Mouse (Mus musculus) liver, embryonic 11.5 days (tissue): Measurements from ENCODE around the gene Mrps27. TPM values are rescaled to one million over a fixed set of nuclear protein-coding genes. Genes with fewer than 3 reads are reported as not detected.
"Not testable (repeated sequence)": the region's sequence is repeated elsewhere in the genome, so short reads cannot be mapped to it uniquely, and the experiment has no call there.

Experiments
- ATAC-seq: fragments of 200-750 bp; cut with Nextera tagmentation; replicated peaks from 2 replicates; pipeline ENCODE4 v1.8.0; 2017; ENCODE audit warnings: moderate number of reproducible peaks, mild to moderate bottlenecking, moderate TSS enrichment, moderate library complexity; ENCODE audit not compliant: low FRiP score
- DNase-seq: peaks from one replicate; pipeline ENCODE4 v3.0.0-alpha.2; 2017; ENCODE audit warnings: low spot score
- H3K27ac ChIP-seq: fragments of 300-500 bp; sonication (generic); 2 replicates; pipeline ENCODE4 v1.5.1; 2014; ENCODE audit warnings: mild to moderate bottlenecking, low read depth, low read length, control low read depth
- H3K27me3 ChIP-seq: fragments of 300-500 bp; sonication (generic); replicated peaks from 2 replicates; pipeline ENCODE4 v1.6.1; 2014; ENCODE audit warnings: low read length, mixed read lengths; ENCODE audit not compliant: control insufficient read depth, insufficient read depth
- H3K36me3 ChIP-seq: fragments of 300-500 bp; sonication (generic); 2 replicates; pipeline ENCODE4 v1.6.1; 2014; ENCODE audit warnings: mild to moderate bottlenecking, low read length, moderate library complexity, mixed read lengths; ENCODE audit not compliant: control insufficient read depth, insufficient read depth
- H3K4me1 ChIP-seq: fragments of 300-500 bp; sonication (generic); replicated peaks from 2 replicates; pipeline ENCODE4 v1.6.1; 2014; ENCODE audit warnings: low read length, mixed read lengths; ENCODE audit not compliant: control insufficient read depth, insufficient read depth
- H3K4me2 ChIP-seq: fragments of 300-500 bp; sonication (generic); 2 replicates; pipeline ENCODE4 v1.6.1; 2014; ENCODE audit warnings: mild to moderate bottlenecking, control low read depth, moderate library complexity
- H3K4me3 ChIP-seq: fragments of 300-500 bp; sonication (generic); 2 replicates; pipeline ENCODE4 v1.5.1; 2014; ENCODE audit warnings: low read depth, low read length, control low read depth
- H3K9ac ChIP-seq: fragments of 300-500 bp; sonication (generic); 2 replicates; pipeline ENCODE4 v1.6.1; 2014; ENCODE audit warnings: low read depth, low read length, control low read depth
- H3K9me3 ChIP-seq: fragments of 300-500 bp; sonication (generic); 2 replicates; pipeline ENCODE4 v1.6.1; 2016; ENCODE audit warnings: low read length, inconsistent platforms, mixed read lengths; ENCODE audit not compliant: control insufficient read depth
- WGBS: fragments of 180-500 bp; shearing (Covaris S2); extraction: QIAGEN DNeasy Blood & Tissue Kit; methylation state at CpG from one replicate; pipeline ENCODE4 v1.1.7; 2014; 5-methylcytosine and 5-hydroxymethylcytosine counted together
- polyA plus RNA-seq: library from polyadenylated mRNA; unstranded; fragments of >200 nt; fragmentation: Nextera tagmentation; extraction: Ambion mirVana; gene quantifications from 2 replicates; pipeline ENCODE4 v1.2.1, GENCODE M21; 2014

The Mrps27 gene
- polyA plus RNA-seq, 1 experiment from 2014 or later, result 67.4 TPM

DNA sequence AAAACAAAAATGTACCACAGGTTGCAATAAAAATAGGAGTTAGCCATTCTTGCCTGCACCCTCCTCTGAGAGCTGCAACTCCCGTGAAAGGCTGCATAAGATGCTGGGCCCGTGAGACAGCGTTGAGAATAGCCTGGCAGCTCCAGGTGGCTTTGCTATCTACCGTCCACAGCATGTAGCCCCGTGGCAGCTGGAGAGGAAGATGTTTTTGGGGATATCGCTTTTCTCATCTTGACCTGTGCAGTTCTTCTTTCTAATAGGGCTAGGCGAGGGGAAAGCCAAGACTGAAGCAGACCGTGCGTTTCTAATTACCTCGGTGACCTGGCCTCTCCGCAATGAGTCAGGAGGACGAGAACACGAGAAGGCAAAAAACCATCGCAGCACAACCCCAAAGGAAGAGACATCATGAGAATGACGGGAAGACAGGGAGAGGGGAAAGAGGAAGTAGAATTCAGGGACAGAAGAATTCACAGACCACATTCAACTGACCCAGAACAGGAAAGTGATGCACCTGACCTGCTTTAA is 29.9 kb upstream of the Mrps27 start:
- 49% methylated on average over 15 of the region's 15 CpGs for WGBS
- DNase-seq, result no peak
- Histone ChIP-seq H3K27me3 (no peaks in the 10 kb centered on the region), H3K27ac (no peak overlapping the region), H3K4me3 (no peak overlapping the region), H3K9me3 (no peaks in the 10 kb centered on the region), H3K4me2 (no peak overlapping the region), H3K4me1 (no peaks in the 10 kb centered on the region), H3K9ac (no peak overlapping the region), H3K36me3 (no peaks in the 10 kb centered on the region; the same call in 1 of the 2 replicates)
- no peak for ATAC-seq

DNA sequence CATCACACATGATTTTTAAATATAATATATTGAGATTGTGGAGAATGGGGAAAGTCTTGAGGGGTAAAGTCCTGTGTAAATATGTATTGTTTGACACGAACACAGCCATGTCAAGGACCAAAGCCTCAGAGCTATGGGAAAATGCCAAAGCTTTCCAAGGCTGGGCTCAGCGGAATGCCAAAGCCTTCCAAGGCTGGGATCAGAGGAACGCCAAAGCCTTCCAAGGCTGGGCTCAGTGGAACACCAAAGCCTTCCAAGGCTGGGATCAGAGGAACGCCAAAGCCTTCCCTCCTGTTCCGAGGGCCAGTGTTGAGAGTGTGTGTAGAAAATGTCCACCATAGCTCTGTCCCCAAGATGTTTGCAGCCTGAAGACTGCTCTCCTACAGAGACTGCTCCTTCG is 28.2 kb upstream of the Mrps27 start:
- no peak overlapping the region for H3K4me2 ChIP-seq
- no peak for ATAC-seq
- H3K9ac ChIP-seq, result no peak overlapping the region
- DNase-seq, result no peak
- H3K9me3 ChIP-seq, result no peaks in the 10 kb centered on the region
- 81% methylated on average over 6 of the region's 6 CpGs for WGBS
- no peak overlapping the region for H3K27ac ChIP-seq
- H3K4me3 ChIP-seq, result no peak overlapping the region
- H3K4me1 ChIP-seq, result no peaks in the 10 kb centered on the region
- H3K36me3 ChIP-seq, result peaks cover 3% of the 10 kb centered on the region
- no peaks in the 10 kb centered on the region for H3K27me3 ChIP-seq

GRCm38 (mm10) chr13:99317058-99317457 is 27.5 kb upstream of the Mrps27 start:
- H3K4me2 ChIP-seq, result no peak overlapping the region
- DNase-seq, result no peak
- H3K9ac ChIP-seq, result no peak overlapping the region
- no peak overlapping the region for H3K4me3 ChIP-seq
- 57% methylated on average over 4 of the region's 4 CpGs for WGBS
- H3K27me3 ChIP-seq, result no peaks in the 10 kb centered on the region
- no peak overlapping the region for H3K27ac ChIP-seq
- ATAC-seq, result no peak
- no peaks in the 10 kb centered on the region for H3K9me3 ChIP-seq
- peaks cover 5% of the 10 kb centered on the region for H3K36me3 ChIP-seq
- H3K4me1 ChIP-seq, result no peaks in the 10 kb centered on the region

GRCm38 (mm10) chr13:99320453-99320852 is 24.1 kb upstream of the Mrps27 start:
- no peak for ATAC-seq

DNA sequence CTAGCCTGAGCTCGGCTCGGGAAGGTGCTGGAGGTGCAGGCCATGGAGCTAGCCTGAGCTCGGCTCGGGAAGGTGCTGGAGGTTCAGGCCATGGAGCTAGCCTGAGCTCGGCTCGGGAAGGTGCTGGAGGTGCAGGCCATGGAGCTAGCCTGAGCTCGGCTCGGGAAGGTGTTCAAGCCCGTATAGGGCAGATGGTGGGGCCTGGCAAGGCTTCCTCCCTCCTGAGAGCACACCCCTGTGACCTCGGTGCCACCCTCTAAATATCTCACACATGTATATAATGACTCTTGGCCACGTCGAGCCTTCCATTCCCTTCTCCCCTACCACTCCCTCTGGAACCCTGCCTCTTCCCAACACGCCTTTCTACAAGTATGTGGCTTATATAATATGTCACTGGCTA is 21.7 kb upstream of the Mrps27 start:
- not testable (repeated sequence) for H3K9me3 ChIP-seq, DNase-seq, H3K9ac ChIP-seq, H3K4me2 ChIP-seq, H3K4me3 ChIP-seq, H3K4me1 ChIP-seq, ATAC-seq, H3K27ac ChIP-seq, H3K27me3 ChIP-seq
- peaks cover 43% of the 10 kb centered on the region for H3K36me3 ChIP-seq
- 93% methylated on average over 13 of the region's 13 CpGs for WGBS

More at GRCm38 (mm10) chr13:99320453-99320852, 24.1 kb upstream of the Mrps27 start:
- 88% methylated on average over 7 of the region's 7 CpGs for WGBS
- H3K27ac ChIP-seq, result no peak overlapping the region
- no peak for DNase-seq
- no peak overlapping the region for H3K4me3 ChIP-seq
- H3K4me1 ChIP-seq, result no peaks in the 10 kb centered on the region
- no peaks in the 10 kb centered on the region for H3K27me3 ChIP-seq
- no peaks in the 10 kb centered on the region for H3K9me3 ChIP-seq
- H3K36me3 ChIP-seq, result peaks cover 24% of the 10 kb centered on the region
- H3K4me2 ChIP-seq, result no peak overlapping the region
- H3K9ac ChIP-seq, result no peak overlapping the region

GRCm38 (mm10) chr13:99323632-99324336 is 20.8 kb upstream of the Mrps27 start:
- Histone ChIP-seq H3K27me3 (no peaks in the 10 kb centered on the region), H3K9ac (no peak overlapping the region), H3K36me3 (peaks cover 45% of the 10 kb centered on the region), H3K27ac (no peak overlapping the region), H3K4me3 (no peak overlapping the region), H3K4me2 (no peak overlapping the region), H3K9me3 (no peaks in the 10 kb centered on the region), H3K4me1 (no peaks in the 10 kb centered on the region)
- ATAC-seq (no peak), DNase-seq (no peak)
- WGBS, result 79% methylated on average over 7 of the region's 7 CpGs

DNA sequence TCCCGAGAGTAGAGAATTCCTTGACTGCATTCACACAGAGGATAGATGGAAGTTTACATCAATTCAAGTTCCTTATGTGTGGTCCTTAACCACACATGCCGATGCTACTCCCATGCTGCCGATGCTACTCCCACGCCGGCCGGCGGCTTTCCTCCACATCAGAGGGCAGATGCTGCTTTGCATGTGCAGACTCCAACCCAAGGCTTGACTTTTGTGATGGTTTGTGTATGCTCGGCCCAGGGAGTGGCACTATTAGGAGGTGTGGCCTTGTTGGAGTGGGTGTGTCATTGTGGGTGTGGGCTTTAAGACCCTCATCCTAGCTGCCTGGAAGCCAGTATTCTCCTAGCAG is 20.3 kb upstream of the Mrps27 start:
- H3K4me2 ChIP-seq, DNase-seq, H3K9me3 ChIP-seq, H3K4me3 ChIP-seq, H3K4me1 ChIP-seq, H3K27ac ChIP-seq, H3K9ac ChIP-seq, ATAC-seq, H3K27me3 ChIP-seq: not testable (repeated sequence)
- WGBS, result 96% methylated on average over 8 of the region's 8 CpGs
- H3K36me3 ChIP-seq, result peaks cover 50% of the 10 kb centered on the region

GRCm38 (mm10) chr13:99331255-99331654 is 13.3 kb upstream of the Mrps27 start:
- no peak overlapping the region for H3K27ac ChIP-seq
- no peaks in the 10 kb centered on the region for H3K4me1 ChIP-seq
- H3K36me3 ChIP-seq, result peaks cover 46% of the 10 kb centered on the region
- H3K27me3 ChIP-seq, result no peaks in the 10 kb centered on the region
- H3K4me3 ChIP-seq, result no peak overlapping the region
- no peak for DNase-seq
- H3K4me2 ChIP-seq, result no peak overlapping the region
- no peak for ATAC-seq
- no peak overlapping the region for H3K9ac ChIP-seq
- no peaks in the 10 kb centered on the region for H3K9me3 ChIP-seq
- WGBS, result 84% methylated on average over 4 of the region's 4 CpGs

GRCm38 (mm10) chr13:99337510-99337909 is 7.1 kb upstream of the Mrps27 start:
- peaks cover 39% of the 10 kb centered on the region for H3K36me3 ChIP-seq
- no peak overlapping the region for H3K9ac ChIP-seq
- no peak for DNase-seq
- no peak overlapping the region for H3K4me3 ChIP-seq
- H3K9me3 ChIP-seq, result no peaks in the 10 kb centered on the region
- ATAC-seq, result no peak
- 69% methylated on average over 6 of the region's 6 CpGs for WGBS
- H3K27me3 ChIP-seq, result no peaks in the 10 kb centered on the region
- no peaks in the 10 kb centered on the region for H3K4me1 ChIP-seq
- H3K27ac ChIP-seq, result no peak overlapping the region
- H3K4me2 ChIP-seq, result no peak overlapping the region
